Mouse (Mus musculus): Measurements from ENCODE around the gene Ryr1. TPM values are rescaled to one million over a fixed set of nuclear protein-coding genes. Genes with fewer than 3 reads are reported as not detected.

Gene Ryr1
- 10 to 100 TPM in 1 of 2 experiments, 1 to 10 TPM in 1; 4.9 to 11.0 TPM for total RNA-seq (2021)

GRCm38 (mm10) chr7:29124970-29125369, at the start of gene Ryr1:
Ryr1 (minus strand) TSS chr7:29125179.
- intact Hi-C loops (cut with DNase I), result no loop called here
- DNase-seq (ENCODE audit: low spot score in 2 of 2), result no peak

GRCm38 (mm10) chr7:29172390-29173016, 47.5 kb upstream of the Ryr1 start:
- DNase-seq (ENCODE audit: low spot score in 2 of 2), result no peak
- intact Hi-C loops (cut with DNase I), result no loop called here

GRCm38 (mm10) chr7:29171562-29172097, 46.7 kb upstream of the Ryr1 start:
- intact Hi-C loops (cut with DNase I), result no loop called here
- DNase-seq (ENCODE audit: low spot score in 2 of 2), result no peak

GRCm38 (mm10) chr7:29170755-29171561, 46.0 kb upstream of the Ryr1 start:
- no peak for DNase-seq (ENCODE audit: low spot score in 2 of 2)
- intact Hi-C loops (cut with DNase I), result no loop called here

- peak in 1 of 2 experiments; percentile 50 for DNase-seq (ENCODE audit: low spot score in 2 of 2)
- intact Hi-C loops (cut with DNase I), result no loop called here
These were observed 45.2 kb upstream of the Ryr1 start, which contains the start of the genes Ggn and Spred3 for GRCm38 (mm10) chr7:29170066-29170754. Ggn (plus strand) TSS chr7:29170210. Spred3 (minus strand) TSS chr7:29170411.

GRCm38 (mm10) chr7:29169231-29170065, 44.5 kb upstream of the Ryr1 start:
- intact Hi-C loops (cut with DNase I), result no loop called here

GRCm38 (mm10) chr7:29168791-29169230, 43.8 kb upstream of the Ryr1 start:
- intact Hi-C loops (cut with DNase I), result no loop called here

More at GRCm38 (mm10) chr7:29169231-29170065, 44.5 kb upstream of the Ryr1 start:
- peak; percentile 83 to 86 for DNase-seq (ENCODE audit: low spot score in 2 of 2)

GRCm38 (mm10) chr7:29168121-29168695, 43.2 kb upstream of the Ryr1 start:
- intact Hi-C loops (cut with DNase I), result no loop called here
- DNase-seq (ENCODE audit: low spot score in 2 of 2), result no peak

More at GRCm38 (mm10) chr7:29168791-29169230, 43.8 kb upstream of the Ryr1 start:
- DNase-seq (ENCODE audit: low spot score in 2 of 2), result no peak

GRCm38 (mm10) chr7:29167656-29168055, 42.7 kb upstream of the Ryr1 start:
- no peak for DNase-seq (ENCODE audit: low spot score in 2 of 2)
- intact Hi-C loops (cut with DNase I), result no loop called here

- DNase-seq (ENCODE audit: low spot score in 2 of 2), result no peak
- intact Hi-C loops (cut with DNase I), result no loop called here
These were observed 38.0 kb upstream of the Ryr1 start for GRCm38 (mm10) chr7:29162750-29163525.

- DNase-seq (ENCODE audit: low spot score in 2 of 2), result no peak
- intact Hi-C loops (cut with DNase I), result no loop called here
These were observed 37.3 kb upstream of the Ryr1 start for GRCm38 (mm10) chr7:29162294-29162693.

GRCm38 (mm10) chr7:29158264-29158663, 33.3 kb upstream of the Ryr1 start:
- no peak for DNase-seq (ENCODE audit: low spot score in 2 of 2)
- intact Hi-C loops (cut with DNase I), result no loop called here

- intact Hi-C loops (cut with DNase I), result no loop called here
These were observed 31.1 kb upstream of the Ryr1 start, which contains the start of gene Fam98c for GRCm38 (mm10) chr7:29155838-29156782. Fam98c (minus strand) TSS chr7:29156234.

GRCm38 (mm10) chr7:29155196-29155837, 30.3 kb upstream of the Ryr1 start:
- intact Hi-C loops (cut with DNase I), result no loop called here
- DNase-seq (ENCODE audit: low spot score in 2 of 2), result peak; percentile 90 to 91

More at GRCm38 (mm10) chr7:29155838-29156782, 31.1 kb upstream of the Ryr1 start, which contains the start of gene Fam98c:
- peak; percentile 84 to 88 for DNase-seq (ENCODE audit: low spot score in 2 of 2)

- intact Hi-C loops (cut with DNase I), result no loop called here
- no peak for DNase-seq (ENCODE audit: low spot score in 2 of 2)
These were observed 29.2 kb upstream of the Ryr1 start for GRCm38 (mm10) chr7:29154018-29154720.

GRCm38 (mm10) chr7:29151486-29151885, 26.5 kb upstream of the Ryr1 start:
- intact Hi-C loops (cut with DNase I), result no loop called here
- DNase-seq (ENCODE audit: low spot score in 2 of 2), result no peak

Measured in left cerebral cortex, postnatal 36 days (tissue).